Mouse (Mus musculus): ENCODE measurements around the gene Ttc9b. TPM values are rescaled to one million over a fixed set of nuclear protein-coding genes. Genes with fewer than 3 reads are reported as not detected.

Gene Ttc9b
- polyA plus RNA-seq, 1 experiment from 2014 or later: 10.9 TPM

DNA sequence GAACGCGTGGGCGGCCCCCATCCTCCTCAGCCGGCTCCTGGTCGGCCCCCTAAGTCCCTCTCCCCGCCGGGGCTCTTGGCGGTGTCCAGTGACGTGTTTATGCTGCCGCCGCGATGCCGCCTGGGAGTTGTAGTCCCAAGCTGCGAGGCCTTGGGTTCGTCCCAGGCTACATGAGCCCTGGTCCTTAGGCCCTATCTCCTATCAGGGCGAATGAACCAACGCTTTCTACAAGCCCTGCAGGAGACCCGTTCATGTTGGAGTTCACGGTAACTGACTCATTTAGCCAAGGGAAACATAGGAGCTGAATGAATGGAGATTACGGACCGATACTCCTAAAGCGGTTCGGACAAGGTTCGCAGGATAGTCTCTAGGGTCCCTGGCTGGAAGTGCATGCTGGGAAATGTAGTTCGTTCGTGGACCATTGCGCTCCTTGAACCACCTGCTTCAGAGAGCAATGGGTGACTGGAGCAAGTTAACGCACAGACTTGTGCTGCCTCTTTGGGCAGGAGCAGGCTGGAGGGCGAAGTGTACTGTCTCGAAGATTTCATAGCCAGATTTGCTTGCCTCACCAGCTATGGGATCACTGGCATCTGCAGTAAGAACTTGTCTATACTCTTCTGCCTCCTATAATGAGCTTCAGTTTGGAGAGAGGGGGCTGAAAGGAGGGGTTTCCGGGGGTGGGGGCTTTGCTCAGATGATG is 21.0 kb downstream of the Ttc9b start, which contains the start of gene Map3k10:
Map3k10 (minus strand) TSS at position 77 of the 700 bp plus-strand sequence.
- peak within 1 kb of the TSS; percentile 97 for H3K4me3 ChIP-seq
- under 1% methylated on average over 31 of the region's 31 CpGs for WGBS
- peak; percentile 94 for DNase-seq (ENCODE audit: low spot score)
- peaks cover 36% of the 10 kb centered on the region for H3K4me1 ChIP-seq (replicated peaks)
- peak within 1 kb of the TSS; percentile 95 for H3K27ac ChIP-seq
- no peaks in the 10 kb centered on the region for H3K27me3 ChIP-seq (ENCODE audit: insufficient read depth, poor library complexity, severe bottlenecking)
- no peaks in the 10 kb centered on the region for H3K9me3 ChIP-seq
- H3K36me3 ChIP-seq: peaks cover 24% of the 10 kb centered on the region

- no peak for DNase-seq (ENCODE audit: low spot score)
- H3K4me3 ChIP-seq: peak overlapping the region; percentile 97
- peak overlapping the region; percentile 95 for H3K27ac ChIP-seq
- peaks cover 19% of the 10 kb centered on the region for H3K36me3 ChIP-seq
- peaks cover 36% of the 10 kb centered on the region for H3K4me1 ChIP-seq (replicated peaks)
- WGBS: 32% methylated on average over 14 of the region's 14 CpGs
- no peaks in the 10 kb centered on the region for H3K27me3 ChIP-seq (ENCODE audit: insufficient read depth, poor library complexity, severe bottlenecking)
- no peaks in the 10 kb centered on the region for H3K9me3 ChIP-seq
Measured at GRCm38 (mm10) chr7:27675222-27675612, 21.5 kb downstream of the Ttc9b start.

DNA sequence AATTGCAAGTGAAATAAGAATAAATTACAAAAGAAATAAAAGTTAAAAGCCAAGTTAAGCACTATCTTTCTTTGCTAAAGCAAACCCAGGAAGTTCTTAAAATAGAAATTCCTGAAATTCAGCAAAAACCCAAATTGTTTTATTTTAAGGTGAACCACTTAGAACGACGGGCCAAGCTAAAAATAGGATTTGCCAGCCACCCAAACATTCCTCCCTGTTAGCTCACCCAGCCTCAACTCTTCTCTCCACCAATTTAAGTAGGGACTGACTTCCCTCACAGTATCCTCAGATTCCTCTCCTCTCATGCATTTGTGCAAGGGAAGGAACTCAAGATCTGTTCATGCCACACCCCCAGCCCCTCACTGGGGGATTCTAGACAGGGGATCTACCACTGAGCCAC is 29.5 kb downstream of the Ttc9b start:
- no peaks in the 10 kb centered on the region for H3K27me3 ChIP-seq (ENCODE audit: insufficient read depth, poor library complexity, severe bottlenecking)
- no peaks in the 10 kb centered on the region for H3K36me3 ChIP-seq
- H3K9me3 ChIP-seq: no peaks in the 10 kb centered on the region
- H3K4me1 ChIP-seq (replicated peaks): peaks cover 7% of the 10 kb centered on the region; the same call in 1 of the 2 replicates
- DNase-seq (ENCODE audit: low spot score): no peak
- WGBS: 82% methylated on average over 2 of the region's 2 CpGs
- no peak overlapping the region for H3K27ac ChIP-seq
- H3K4me3 ChIP-seq: no peak overlapping the region

GRCm38 (mm10) chr7:27685220-27685619 is 31.5 kb downstream of the Ttc9b start:
- H3K36me3 ChIP-seq: no peaks in the 10 kb centered on the region
- peaks cover 20% of the 10 kb centered on the region for H3K4me1 ChIP-seq (replicated peaks)
- no peak for DNase-seq (ENCODE audit: low spot score)
- H3K4me3 ChIP-seq: peak overlapping the region; percentile 32
- H3K27ac ChIP-seq: peak overlapping the region; percentile 67; the same call in 1 of the 2 replicates
- WGBS: 45% methylated on average over 5 of the region's 5 CpGs
- no peaks in the 10 kb centered on the region for H3K27me3 ChIP-seq (ENCODE audit: insufficient read depth, poor library complexity, severe bottlenecking)
- no peaks in the 10 kb centered on the region for H3K9me3 ChIP-seq

- H3K9me3 ChIP-seq: no peaks in the 10 kb centered on the region
- H3K4me1 ChIP-seq (replicated peaks): peaks cover 21% of the 10 kb centered on the region
- no peaks in the 10 kb centered on the region for H3K36me3 ChIP-seq
- WGBS: 1% methylated on average over 6 of the region's 6 CpGs
- DNase-seq (ENCODE audit: low spot score): peak; percentile 42
- peak overlapping the region; percentile 32 for H3K4me3 ChIP-seq
- H3K27me3 ChIP-seq (ENCODE audit: insufficient read depth, poor library complexity, severe bottlenecking): no peaks in the 10 kb centered on the region
- peak overlapping the region; percentile 67; the same call in 1 of the 2 replicates for H3K27ac ChIP-seq
Measured at GRCm38 (mm10) chr7:27685681-27686080, 32.0 kb downstream of the Ttc9b start.

DNA sequence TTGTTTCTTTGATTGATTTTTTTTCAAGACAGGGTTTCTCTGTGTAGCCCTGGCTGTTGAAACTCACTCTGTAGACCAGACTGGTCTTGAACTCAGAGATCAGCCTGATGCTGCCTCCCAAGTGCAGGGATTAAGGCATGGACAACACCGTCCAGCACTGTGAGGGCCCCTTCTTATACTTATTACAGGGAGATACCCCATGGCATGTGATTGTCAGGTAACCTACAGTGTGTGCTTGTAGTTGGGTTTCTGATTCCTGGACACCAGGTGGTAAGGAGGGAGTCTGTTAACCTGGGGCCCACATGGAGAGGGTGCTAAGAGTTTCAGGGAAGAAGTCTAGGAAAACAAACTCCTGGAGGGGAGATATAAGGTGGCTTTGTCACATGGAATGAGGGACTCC is 33.3 kb downstream of the Ttc9b start:
- DNase-seq (ENCODE audit: low spot score): no peak
- no peaks in the 10 kb centered on the region for H3K9me3 ChIP-seq
- WGBS: 84% methylated on average over 1 of the region's 1 CpGs
- no peak overlapping the region for H3K27ac ChIP-seq
- no peaks in the 10 kb centered on the region for H3K27me3 ChIP-seq (ENCODE audit: insufficient read depth, poor library complexity, severe bottlenecking)
- no peak overlapping the region for H3K4me3 ChIP-seq
- peaks cover 21% of the 10 kb centered on the region for H3K4me1 ChIP-seq (replicated peaks)
- H3K36me3 ChIP-seq: no peaks in the 10 kb centered on the region

GRCm38 (mm10) chr7:27687836-27688235 is 34.1 kb downstream of the Ttc9b start:
- Histone ChIP-seq H3K36me3 (no peaks in the 10 kb centered on the region), H3K4me1 (replicated peaks) (peaks cover 21% of the 10 kb centered on the region), H3K27me3 (ENCODE audit: insufficient read depth, poor library complexity, severe bottlenecking) (no peaks in the 10 kb centered on the region), H3K4me3 (peak overlapping the region; percentile 64), H3K9me3 (no peaks in the 10 kb centered on the region), H3K27ac (peak overlapping the region; percentile 90; the same call in 1 of the 2 replicates)
- DNase-seq (ENCODE audit: low spot score): no peak
- 77% methylated on average over 3 of the region's 3 CpGs for WGBS

GRCm38 (mm10) chr7:27688246-27688788 is 34.6 kb downstream of the Ttc9b start:
- no peaks in the 10 kb centered on the region for H3K9me3 ChIP-seq
- H3K4me3 ChIP-seq: peak overlapping the region; percentile 64
- H3K27ac ChIP-seq: peak overlapping the region; percentile 90
- H3K4me1 ChIP-seq (replicated peaks): peaks cover 21% of the 10 kb centered on the region
- H3K36me3 ChIP-seq: 0 out of 2 replicates have a peak, but pooled peaks cover under 1% of the 10 kb centered on the region
- H3K27me3 ChIP-seq (ENCODE audit: insufficient read depth, poor library complexity, severe bottlenecking): no peaks in the 10 kb centered on the region
- no peak for DNase-seq (ENCODE audit: low spot score)
- WGBS: 44% methylated on average over 14 of the region's 14 CpGs

DNA sequence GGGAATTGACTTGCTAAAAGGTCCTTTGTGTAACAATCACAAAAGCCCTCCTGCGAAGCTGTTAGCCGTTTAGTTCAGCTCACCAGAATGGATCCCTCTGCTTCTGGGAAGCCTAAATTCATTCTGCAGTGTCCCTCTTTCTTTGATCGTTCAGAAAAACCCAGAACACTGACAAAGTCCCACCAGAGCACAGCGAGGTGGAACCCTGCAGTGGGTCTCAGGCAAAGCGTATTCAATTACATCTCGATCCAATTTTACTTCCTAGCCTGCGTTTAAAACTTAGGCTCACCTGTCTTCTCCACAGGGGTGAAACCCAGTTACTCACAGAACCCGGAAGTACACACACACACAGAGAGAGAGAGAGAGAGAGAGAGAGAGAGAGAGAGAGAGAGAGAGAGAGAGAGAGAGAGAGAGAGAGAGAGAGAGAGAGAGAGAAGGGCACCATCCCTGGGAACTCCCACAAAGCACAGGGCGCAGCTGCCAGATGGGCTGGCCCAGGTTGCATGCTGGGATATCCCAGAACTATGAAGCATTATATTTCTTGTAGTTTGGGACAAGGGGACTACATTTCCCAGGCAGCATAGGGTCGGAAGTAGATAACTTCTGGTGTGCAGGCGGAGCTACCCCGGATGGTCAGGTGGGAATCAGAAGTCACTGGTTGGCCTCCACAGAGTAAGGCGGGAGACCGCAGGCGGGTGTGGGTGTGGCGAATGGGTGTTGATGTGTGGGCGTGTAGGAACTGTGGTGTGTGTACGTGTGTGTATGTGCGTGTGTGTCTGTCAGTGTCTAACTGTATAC is 35.3 kb downstream of the Ttc9b start, which contains the start of gene Zfp607b:
Zfp607b (plus strand) TSS at position 526 of the 798 bp plus-strand sequence.
- peak; percentile 90 for DNase-seq (ENCODE audit: low spot score)
- Histone ChIP-seq H3K36me3 (0 out of 2 replicates have a peak, but pooled peaks cover 6% of the 10 kb centered on the region), H3K4me1 (replicated peaks) (peaks cover 21% of the 10 kb centered on the region), H3K27me3 (ENCODE audit: insufficient read depth, poor library complexity, severe bottlenecking) (no peaks in the 10 kb centered on the region), H3K27ac (peak within 1 kb of the TSS; percentile 90), H3K9me3 (no peaks in the 10 kb centered on the region), H3K4me3 (peak within 1 kb of the TSS; percentile 64)
- under 1% methylated on average over 19 of the region's 19 CpGs for WGBS

GRCm38 (mm10) chr7:27691076-27691475 is 37.4 kb downstream of the Ttc9b start:
- peak; percentile 38 for DNase-seq (ENCODE audit: low spot score)
- peaks cover 15% of the 10 kb centered on the region for H3K4me1 ChIP-seq (replicated peaks)
- H3K27ac ChIP-seq: no peak overlapping the region
- no peak overlapping the region for H3K4me3 ChIP-seq
- H3K9me3 ChIP-seq: no peaks in the 10 kb centered on the region
- 40% methylated on average over 5 of the region's 5 CpGs for WGBS
- no peaks in the 10 kb centered on the region for H3K27me3 ChIP-seq (ENCODE audit: insufficient read depth, poor library complexity, severe bottlenecking)
- H3K36me3 ChIP-seq: 0 out of 2 replicates have a peak, but pooled peaks cover 17% of the 10 kb centered on the region

DNA sequence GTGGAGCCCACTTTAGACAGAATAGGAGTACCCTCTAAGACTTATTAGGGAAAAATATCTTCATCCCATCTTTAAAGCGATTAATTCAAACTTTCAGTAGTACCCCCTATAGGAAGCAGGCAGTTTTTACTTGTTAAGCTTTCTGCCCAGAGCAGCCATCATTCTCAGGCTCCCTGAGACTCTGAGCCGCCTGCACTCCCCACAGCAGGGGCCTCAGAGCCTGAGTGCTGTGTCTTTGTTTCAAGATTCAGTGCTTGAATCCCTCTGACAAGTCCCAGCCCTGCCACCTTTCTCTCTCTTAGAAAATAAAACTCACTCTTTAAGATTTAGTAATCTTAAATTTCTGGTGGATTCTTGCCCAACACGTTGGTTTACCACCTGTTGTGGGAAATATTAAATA is 43.0 kb downstream of the Ttc9b start:
- Histone ChIP-seq H3K27ac (no peak overlapping the region), H3K27me3 (ENCODE audit: insufficient read depth, poor library complexity, severe bottlenecking) (no peaks in the 10 kb centered on the region), H3K4me1 (replicated peaks) (no peaks in the 10 kb centered on the region), H3K9me3 (no peaks in the 10 kb centered on the region), H3K36me3 (peaks cover 26% of the 10 kb centered on the region), H3K4me3 (no peak overlapping the region)
- no peak for DNase-seq (ENCODE audit: low spot score)
- 32% methylated on average over 3 of the region's 3 CpGs for WGBS

All from hindbrain, embryonic 10.5 days (tissue).